Mouse (Mus musculus) liver, embryonic 14.5 days (tissue): ENCODE results near the gene Nme3.

Experiments used
- CTCF ChIP-seq: IDR thresholded peaks from 2 replicates; pipeline ENCODE4 v1.5.1; 2016; ENCODE audit warnings: antibody characterized with exemption, low read depth, control low read depth
- EP300 ChIP-seq: IDR thresholded peaks from 2 replicates; pipeline ENCODE4 v1.6.1; 2016; ENCODE audit warnings: antibody characterized with exemption, low read depth

DNA sequence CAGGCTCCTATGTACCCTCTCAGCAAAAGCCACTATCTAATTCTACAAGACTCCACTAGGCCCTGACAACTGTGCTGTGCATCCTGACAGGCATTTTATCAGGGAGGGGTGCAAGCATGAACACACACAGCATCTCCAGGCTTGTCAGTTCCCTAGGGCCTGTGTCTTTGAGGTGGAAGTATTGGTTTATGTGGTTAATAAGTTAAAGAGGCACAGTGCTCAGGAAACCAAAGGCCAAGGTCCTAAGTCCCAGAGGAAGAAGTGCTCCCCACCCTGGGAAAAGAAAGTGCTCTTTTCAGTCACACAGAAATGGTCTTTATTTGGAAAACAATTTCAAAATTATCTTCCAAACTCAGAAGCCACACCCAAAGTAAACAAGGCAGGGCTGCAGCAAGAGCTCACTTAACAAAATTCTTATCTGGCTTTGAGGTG, 47.7 kb upstream of the Nme3 start:
- TF ChIP-seq CTCF (peak; percentile 36; the same call in 1 of the 2 replicates), EP300 (peak; percentile 66)
